Mouse (Mus musculus) frontal cortex, adult 2 months (tissue): ENCODE measurements at regions not wholly inside any gene's neighbourhood (a gene's known extent, or its start where the extent isn't known, plus 50 kb on each side); places are given as distances from the start of the nearest gene placed in this dataset.
A peak's percentile ranks its signal among the peaks of the same experiment; 100 is the strongest.
"Not testable (repeated sequence)": the region's sequence is repeated elsewhere in the genome, so short reads cannot be mapped to it uniquely, and the experiment has no call there.

ENCODE experiments used
- DNase-seq, 2 experiments: peaks; one replicate each; pipeline ENCODE4 v3.0.0; 2022; ENCODE audit warnings: low spot score in 1 of 2; ENCODE audit errors: extremely low spot score in 1 of 2

GRCm38 (mm10) chr7:64101679-64102078 lies 52.0 kb upstream of the Trpm1 start:
- DNase-seq: no peak

DNA sequence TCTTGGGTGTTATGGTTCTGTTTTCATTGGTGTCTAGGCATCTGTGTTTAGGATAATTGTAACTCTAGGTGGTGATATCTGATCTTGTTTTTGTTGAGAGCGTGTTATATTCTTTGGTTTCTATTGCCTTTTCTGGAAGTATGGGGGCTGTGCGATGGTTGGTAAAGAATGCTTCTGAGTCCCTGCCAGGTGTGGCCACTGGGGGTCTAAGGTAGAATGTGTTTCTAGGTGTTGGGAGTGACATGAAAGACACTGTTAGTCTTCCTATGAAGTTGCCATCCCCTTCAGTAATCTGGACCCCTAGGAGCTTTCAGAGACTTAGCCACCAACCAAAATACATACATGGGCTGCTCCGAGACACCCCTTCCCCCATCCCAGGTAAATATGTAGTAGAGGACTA lies 54.0 kb upstream of the Trpm1 start:
- no peak for DNase-seq

GRCm38 (mm10) chr7:64090067-64090466 lies 63.6 kb upstream of the Trpm1 start:
- DNase-seq: no peak

DNA sequence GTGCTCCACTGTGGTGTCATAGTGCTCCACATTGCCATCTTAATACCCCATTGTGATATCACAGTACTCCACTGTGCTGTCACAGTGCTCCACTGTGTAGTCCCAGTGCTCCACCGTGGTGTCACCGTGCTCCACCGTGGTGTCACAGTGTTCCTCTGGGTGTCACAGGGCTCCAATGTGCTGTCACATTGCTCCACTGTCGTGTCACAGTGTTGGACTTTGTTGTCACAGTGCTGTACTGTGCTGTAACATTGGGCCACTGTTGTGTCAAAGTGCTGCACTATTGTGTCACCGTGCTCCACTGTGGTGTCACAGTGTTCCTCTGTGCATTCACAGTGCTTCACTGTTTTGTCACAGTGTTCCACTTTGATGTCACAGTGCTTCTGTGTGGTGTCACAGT lies 64.6 kb upstream of the Trpm1 start:
- DNase-seq: no peak

DNA sequence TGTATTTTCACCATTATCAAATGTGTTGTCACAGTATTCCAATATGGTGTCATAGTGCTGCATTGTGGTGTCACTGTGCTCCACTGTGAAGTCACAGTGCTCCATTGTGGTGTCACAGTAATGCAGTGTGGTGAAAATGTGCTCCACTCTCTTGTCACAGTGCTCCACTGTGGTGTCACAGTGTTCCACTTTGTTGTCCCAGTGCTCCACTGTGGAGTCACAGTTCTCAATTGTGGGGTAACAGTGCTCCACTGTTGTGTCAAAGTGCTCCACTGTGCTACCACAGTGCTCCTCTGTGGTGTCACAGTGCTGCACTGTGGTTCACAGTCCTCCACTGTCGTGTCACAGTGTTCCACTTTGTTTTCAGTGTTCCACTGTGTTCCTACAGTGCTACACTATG lies 69.7 kb upstream of the Trpm1 start:
- not testable (repeated sequence) for DNase-seq

DNA sequence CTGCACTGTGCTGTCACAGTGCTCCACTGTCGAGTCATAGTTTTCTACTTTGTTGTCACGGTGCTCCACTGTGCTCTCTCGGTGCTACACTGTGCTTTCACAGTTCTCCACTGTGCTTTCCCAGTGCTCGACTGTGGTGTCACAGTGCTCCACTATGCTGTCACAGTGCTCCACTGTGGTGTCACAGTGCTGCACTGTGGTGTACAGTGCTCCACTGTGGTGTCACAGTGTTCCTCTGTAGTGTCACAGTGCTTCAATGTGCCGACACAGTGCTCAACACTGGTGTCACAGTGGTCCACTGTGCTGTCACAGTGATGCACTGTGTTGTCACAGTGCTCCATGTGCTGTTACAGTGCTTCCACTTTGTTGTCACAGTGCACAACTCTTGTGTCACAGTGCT lies 71.0 kb upstream of the Trpm1 start:
- DNase-seq: no peak

- DNase-seq: no peak
These were observed 71.4 kb upstream of the Trpm1 start for GRCm38 (mm10) chr7:64082201-64082600.

GRCm38 (mm10) chr7:64081618-64082017 lies 72.0 kb upstream of the Trpm1 start:
- DNase-seq: no peak

GRCm38 (mm10) chr7:64081019-64081418 lies 72.6 kb upstream of the Trpm1 start:
- DNase-seq: no peak

- no peak for DNase-seq
These were observed 74.3 kb upstream of the Trpm1 start for GRCm38 (mm10) chr7:64079301-64079700.

DNA sequence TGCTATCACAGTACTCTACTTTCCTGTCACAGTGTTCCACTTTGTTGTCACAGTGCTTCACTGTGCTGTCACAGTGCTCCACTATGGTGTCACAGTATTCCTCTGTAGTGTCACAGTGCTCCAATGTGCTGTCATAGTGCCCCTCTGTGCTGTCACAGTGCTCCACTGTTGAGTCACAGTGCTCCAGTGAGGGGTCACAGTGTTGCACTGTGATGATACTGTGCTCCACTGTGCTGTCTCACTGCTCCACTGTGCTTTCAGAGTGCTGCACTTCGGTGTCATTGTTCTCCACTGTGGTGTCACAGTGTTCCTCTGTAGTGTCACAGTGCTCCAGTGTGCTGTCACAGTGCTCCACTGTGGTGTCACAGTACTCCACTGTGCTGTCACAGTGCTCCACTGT lies 75.0 kb upstream of the Trpm1 start:
- DNase-seq: no peak

DNA sequence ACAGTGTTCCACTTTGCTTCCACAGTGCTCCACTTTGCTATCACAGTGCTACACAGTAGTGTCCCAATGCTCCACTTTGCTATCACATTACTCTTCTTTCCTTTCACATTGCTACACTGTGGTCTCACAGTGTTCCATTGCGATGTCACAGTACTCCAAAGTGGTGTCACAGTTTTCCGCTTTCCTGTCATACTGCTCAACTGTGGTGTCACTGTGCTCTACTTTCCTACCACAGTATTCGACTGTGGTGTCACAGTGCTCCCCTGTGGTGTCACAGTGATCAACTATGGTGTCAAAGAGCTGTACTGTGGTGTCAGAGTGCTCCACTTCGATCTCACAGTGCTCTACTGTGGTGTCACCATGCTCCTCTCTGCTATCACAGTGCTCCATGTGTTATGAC lies 76.1 kb upstream of the Trpm1 start:
- DNase-seq: no peak

GRCm38 (mm10) chr7:64076764-64077360 lies 76.8 kb upstream of the Trpm1 start:
- no peak for DNase-seq

DNA sequence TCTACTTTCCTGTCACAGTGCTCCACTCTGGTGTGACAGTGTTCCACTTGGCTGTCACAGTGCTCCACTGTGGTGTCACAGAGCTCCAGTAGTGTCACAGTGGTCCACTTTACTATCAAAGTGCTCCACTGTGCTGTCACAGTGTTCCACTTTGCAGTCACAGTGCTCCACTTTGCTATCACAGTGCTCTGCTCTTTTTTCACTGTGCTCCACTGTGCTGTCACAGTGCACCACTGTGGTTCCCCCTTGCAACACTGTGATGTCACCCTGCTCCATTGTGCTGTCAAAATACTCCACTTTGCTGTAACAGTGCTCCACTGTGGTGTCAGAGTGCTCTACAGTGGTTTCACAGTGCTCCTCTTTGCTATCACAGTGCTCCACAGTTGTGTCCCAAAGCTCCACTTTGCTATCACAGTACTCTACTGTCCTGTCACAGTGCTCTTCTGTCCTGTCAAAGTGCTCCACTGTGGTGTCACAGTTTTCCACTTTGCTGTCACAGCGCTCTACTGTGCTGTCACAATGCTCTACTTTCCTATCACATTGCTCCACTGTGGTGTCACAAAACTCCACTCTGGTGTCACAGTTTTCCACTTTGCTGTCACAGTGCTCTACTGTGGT lies 77.8 kb upstream of the Trpm1 start:
- no peak for DNase-seq

- no peak for DNase-seq
These were observed 78.9 kb upstream of the Trpm1 start for GRCm38 (mm10) chr7:64074661-64075234.

GRCm38 (mm10) chr7:64074186-64074585 lies 79.4 kb upstream of the Trpm1 start:
- DNase-seq: no peak

- DNase-seq: no peak
These were observed 79.9 kb upstream of the Trpm1 start for GRCm38 (mm10) chr7:64073781-64074180.

GRCm38 (mm10) chr7:64070930-64071329 lies 82.7 kb upstream of the Trpm1 start:
- no peak for DNase-seq

DNA sequence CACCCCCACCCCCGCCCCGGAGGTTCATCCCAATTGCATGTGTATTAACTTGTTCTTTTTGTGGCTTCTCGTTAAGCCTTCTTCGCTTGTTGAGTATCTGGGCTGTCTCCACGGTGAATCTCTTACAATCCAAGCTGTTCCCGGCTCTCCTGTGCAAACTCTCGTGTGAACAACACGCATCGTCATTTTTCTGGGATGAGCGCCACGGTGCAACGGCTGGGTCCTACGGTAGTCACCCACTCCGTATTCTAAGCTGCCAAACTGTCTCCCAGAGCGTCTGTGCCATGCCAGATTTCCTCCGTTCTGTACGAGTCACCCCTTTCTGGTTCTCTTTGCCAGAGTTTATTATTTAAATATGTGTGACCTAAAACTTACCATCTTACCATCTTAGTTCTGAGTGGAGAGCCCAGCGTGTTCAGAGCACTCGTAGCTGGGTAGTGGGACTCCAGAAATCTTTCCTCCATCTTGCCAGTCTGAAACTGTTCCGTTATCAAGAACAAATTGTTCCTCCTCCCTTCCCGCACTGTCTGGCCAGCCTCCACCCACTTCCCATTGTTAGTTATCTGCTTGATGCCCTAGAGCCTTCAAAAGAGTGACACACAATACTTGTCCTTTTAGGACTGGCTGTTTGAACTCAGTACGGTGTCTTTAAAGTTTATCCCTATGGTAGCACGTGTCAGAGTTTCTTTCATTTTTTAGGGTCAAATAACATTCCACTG lies 87.9 kb upstream of the Trpm1 start:
- DNase-seq: peak; percentile 87 to 93

GRCm38 (mm10) chr7:64064460-64065241 lies 89.0 kb upstream of the Trpm1 start:
- DNase-seq: peak in 1 of 2 experiments; percentile 63

- DNase-seq: no peak
These were observed 92.5 kb upstream of the Trpm1 start for GRCm38 (mm10) chr7:64061170-64061569.
